Mouse (Mus musculus): Measurements from ENCODE around the gene Cadps2. TPM values are rescaled to one million over a fixed set of nuclear protein-coding genes. Genes with fewer than 3 reads are reported as not detected.

The Cadps2 gene
- polyA plus RNA-seq, 1 experiment from 2014 or later: 1.1 TPM

DNA sequence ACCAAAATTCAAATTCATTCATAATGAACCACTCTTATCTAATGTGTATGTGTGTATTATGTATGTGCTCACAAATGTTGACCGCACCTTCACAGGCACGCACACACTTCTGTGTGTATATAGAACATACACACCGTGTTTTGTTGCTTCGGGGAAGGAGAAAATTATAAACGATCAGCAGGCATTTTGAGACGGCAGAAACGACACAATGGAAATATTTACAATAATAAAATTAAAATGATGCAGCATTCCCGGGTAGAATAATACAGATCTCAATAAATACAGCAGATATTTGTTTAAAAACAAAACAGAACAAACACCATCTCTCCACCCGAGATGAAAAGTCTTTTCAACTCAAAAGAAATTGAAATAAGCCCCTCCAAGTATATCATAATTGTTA, 594.1 kb downstream of the Cadps2 start:
- no peaks in the 10 kb centered on the region for H3K36me3 ChIP-seq
- H3K4me1 ChIP-seq: peaks cover 36% of the 10 kb centered on the region
- DNase-seq (ENCODE audit: low spot score): no peak
- H3K4me3 ChIP-seq: peak overlapping the region; percentile 58
- peaks cover 99% of the 10 kb centered on the region for H3K27me3 ChIP-seq (ENCODE audit: low read depth, poor library complexity, severe bottlenecking)
- no peak overlapping the region for H3K27ac ChIP-seq (replicated peaks)
- WGBS: 19% methylated on average over 9 of the region's 9 CpGs
- H3K9me3 ChIP-seq (replicated peaks): no peaks in the 10 kb centered on the region

DNA sequence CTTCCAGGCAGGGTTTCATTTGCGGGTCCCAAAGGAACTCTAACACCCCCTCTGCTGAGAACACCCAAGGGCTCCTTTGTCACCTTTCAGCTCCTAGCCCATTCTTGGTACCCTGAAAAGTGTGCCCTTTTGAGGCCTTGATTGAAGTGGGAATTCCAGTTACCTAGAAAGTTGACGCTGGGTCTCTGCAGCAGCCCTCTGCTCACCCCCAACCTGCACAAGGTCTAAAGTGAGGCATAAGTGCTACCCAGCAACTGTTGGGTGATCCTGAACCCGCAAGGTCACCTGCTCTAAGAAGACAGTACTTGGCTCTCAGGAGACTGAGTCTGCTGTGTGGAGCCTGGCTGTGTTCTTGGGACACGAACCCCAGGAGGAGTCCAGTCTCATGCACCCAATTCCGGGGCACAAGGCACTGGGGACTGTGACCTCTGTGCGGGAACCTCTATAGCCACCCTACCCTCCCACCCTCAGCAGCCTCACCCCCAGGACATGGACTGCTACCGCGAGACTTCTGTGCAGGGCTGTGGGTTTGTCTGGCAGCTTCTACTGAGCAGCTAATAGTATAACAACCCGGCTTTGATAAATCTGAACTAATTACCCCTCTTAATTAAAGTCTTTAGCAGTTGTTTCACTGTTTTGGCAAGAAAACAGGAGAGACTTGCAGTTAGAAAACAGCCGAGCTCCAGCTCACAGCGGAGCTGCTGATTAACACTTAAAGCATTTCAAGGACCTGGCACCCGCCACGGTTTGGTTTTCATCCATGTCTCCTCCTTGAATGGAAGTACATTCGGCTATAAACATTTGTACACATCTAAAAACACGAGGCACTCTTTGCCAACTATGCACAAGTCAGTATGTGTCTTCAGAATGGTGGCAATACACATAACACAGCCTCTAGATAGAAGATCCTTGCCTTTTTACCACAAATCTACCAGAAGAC, 595.1 kb downstream of the Cadps2 start:
- peaks cover 96% of the 10 kb centered on the region for H3K27me3 ChIP-seq (ENCODE audit: low read depth, poor library complexity, severe bottlenecking)
- H3K36me3 ChIP-seq: no peaks in the 10 kb centered on the region
- no peak for DNase-seq (ENCODE audit: low spot score)
- H3K4me3 ChIP-seq: no peak overlapping the region
- H3K9me3 ChIP-seq (replicated peaks): no peaks in the 10 kb centered on the region
- WGBS: 3% methylated on average over 15 of the region's 15 CpGs
- peaks cover 26% of the 10 kb centered on the region for H3K4me1 ChIP-seq
- H3K27ac ChIP-seq (replicated peaks): no peak overlapping the region

Other genes with a start within 250 kb of the Cadps2 start
- gene Rnf133, start 189.1 kb downstream of the Cadps2 start, polyA plus RNA-seq (2016; fragmentation: Nextera tagmentation; extraction: Ambion mirVana): not detected in 2 replicates
- gene Rnf148, start 184.3 kb downstream of the Cadps2 start, polyA plus RNA-seq (2016; fragmentation: Nextera tagmentation; extraction: Ambion mirVana): not detected in 2 replicates
- not detected in 2 replicates for gene Tas2r118, start 130.6 kb upstream of the Cadps2 start, polyA plus RNA-seq (2016; fragmentation: Nextera tagmentation; extraction: Ambion mirVana)

Measured in midbrain, embryonic 10.5 days (tissue).